ENCODE assay signal across 8 mouse cellular contexts in the genomic region with DNA sequence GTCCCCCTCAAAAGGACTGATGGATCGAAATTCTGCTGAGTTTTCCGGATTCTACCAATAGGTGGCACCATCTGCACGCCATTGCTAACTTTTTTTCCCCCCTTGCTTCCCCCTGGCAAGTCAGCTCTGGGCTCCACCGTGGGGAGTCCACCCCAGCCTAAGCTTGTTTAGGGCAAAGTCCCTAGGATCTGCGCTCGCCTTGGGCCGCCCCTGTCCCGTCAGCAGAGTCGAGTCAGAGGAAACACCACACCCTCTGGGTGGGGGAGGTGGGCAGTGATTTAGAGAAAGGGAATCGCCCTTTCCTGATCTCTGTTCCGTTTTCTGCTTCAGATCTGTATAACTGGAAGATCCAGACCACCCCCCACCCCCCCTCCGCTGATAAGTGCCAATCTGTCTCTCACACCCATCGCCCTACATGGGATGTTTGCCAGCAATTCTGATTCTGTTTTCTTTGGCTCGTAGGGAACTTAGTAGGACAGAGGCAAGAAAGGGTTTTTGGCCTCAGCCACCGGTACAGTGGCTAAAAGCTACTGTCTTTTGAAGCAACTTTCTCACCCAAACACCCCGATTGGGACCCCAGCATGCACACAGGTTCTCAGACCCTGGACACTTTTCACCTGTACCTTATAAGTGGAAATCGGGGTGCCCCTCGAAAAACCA. TPM values are rescaled to one million over a fixed set of nuclear protein-coding genes. Genes with fewer than 3 reads are reported as not detected.
A peak's percentile ranks its signal among the peaks of the same experiment; 100 is the strongest.
DNase-seq lines count a peak whose midpoint lies in the region; ATAC-seq lines count a peak whose summit lies in the region.

No protein-coding gene starts in this region.

- peak overlapping the region; percentile 23 for H3K4me3 ChIP-seq in forebrain, embryonic 16.5 days (replicated peaks; ENCODE audit: low read length)
- H3K4me3 ChIP-seq in hindbrain, embryonic 10.5 days, result peak overlapping the region; percentile 47
- H3K4me3 ChIP-seq in midbrain, embryonic 11.5 days (ENCODE audit: low read depth, low read length), result no peak overlapping the region

- peak overlapping the region; percentile 54 for H3K4me2 ChIP-seq in forebrain, embryonic 16.5 days (ENCODE audit: low read length)
- peak overlapping the region; percentile 41 for H3K4me2 ChIP-seq in midbrain, embryonic 11.5 days

- H3K27ac ChIP-seq in forebrain, embryonic 16.5 days (ENCODE audit: low read length), result no peak overlapping the region
- peak overlapping the region; percentile 50; the same call in 1 of the 2 replicates for H3K27ac ChIP-seq in hindbrain, embryonic 10.5 days
- H3K27ac ChIP-seq in midbrain, embryonic 11.5 days (ENCODE audit: low read depth, low read length), result no peak overlapping the region

- intact Hi-C loops in left cerebral cortex, postnatal 4 days (cut with DNase I), result loop anchor here (5.0 to 10.0 kb wide), 3 partner anchors 719 to 1197 kb away; no protein-coding TSS in a partner anchor

- no peaks in the 10 kb centered on the region for H3K36me3 ChIP-seq in forebrain, embryonic 16.5 days (ENCODE audit: control insufficient read depth, insufficient read depth)
- no peaks in the 10 kb centered on the region for H3K36me3 ChIP-seq in hindbrain, embryonic 10.5 days
- H3K36me3 ChIP-seq in midbrain, embryonic 11.5 days (ENCODE audit: control insufficient read depth, insufficient read depth, low read length), result no peaks in the 10 kb centered on the region

- peak overlapping the region; percentile 24; the same call in 1 of the 2 replicates for H3K9ac ChIP-seq in forebrain, embryonic 16.5 days (replicated peaks; ENCODE audit: low read depth, low read length)
- H3K9ac ChIP-seq in midbrain, embryonic 11.5 days (ENCODE audit: low read length), result peak overlapping the region; percentile 41; the same call in 1 of the 2 replicates

- peaks cover 16% of the 10 kb centered on the region for H3K4me1 ChIP-seq in forebrain, embryonic 16.5 days (replicated peaks; ENCODE audit: control insufficient read depth, insufficient read depth, low read length)
- peaks cover 5% of the 10 kb centered on the region; the same call in 1 of the 2 replicates for H3K4me1 ChIP-seq in hindbrain, embryonic 10.5 days (replicated peaks)
- H3K4me1 ChIP-seq in midbrain, embryonic 11.5 days (ENCODE audit: control insufficient read depth, insufficient read depth, low read length), result no peaks in the 10 kb centered on the region

- peak; percentile 80 for ATAC-seq in forebrain, embryonic 16.5 days
- ATAC-seq in midbrain, embryonic 11.5 days (ENCODE audit: low FRiP score), result peak; percentile 66; the same call in 1 of the 2 replicates

- DNase-seq in cerebellum, adult 18-20 months, result peak; percentile 14 to 55
- DNase-seq in cerebellum, adult 11-12 months, result no peak
- DNase-seq in brain, adult 2 months (ENCODE audit: low read depth, low spot score), result peak; percentile 35
- DNase-seq in hindbrain, embryonic 10.5 days (ENCODE audit: low spot score), result peak; percentile 65
- peak; percentile 74 for DNase-seq in left cerebral cortex, postnatal 4 days
- DNase-seq in midbrain, embryonic 11.5 days (ENCODE audit: low spot score, missing footprints), result peak; percentile 98
- peak; percentile 14 to 53 for DNase-seq in spleen, postnatal 10 days (ENCODE audit: low spot score in 2 of 2)

- 0 out of 2 replicates have a peak, but pooled peaks cover 2% of the 10 kb centered on the region for H3K27me3 ChIP-seq in forebrain, embryonic 16.5 days (replicated peaks; ENCODE audit: control insufficient read depth, insufficient read depth, low read length)
- H3K27me3 ChIP-seq in hindbrain, embryonic 10.5 days (ENCODE audit: insufficient read depth, poor library complexity, severe bottlenecking), result peaks cover 32% of the 10 kb centered on the region
- peaks cover 6% of the 10 kb centered on the region; the same call in 1 of the 2 replicates for H3K27me3 ChIP-seq in midbrain, embryonic 11.5 days (ENCODE audit: control insufficient read depth, insufficient read depth, low read length)

- H3K9me3 ChIP-seq in forebrain, embryonic 16.5 days (ENCODE audit: control insufficient read depth, low read length), result no peaks in the 10 kb centered on the region
- H3K9me3 ChIP-seq in hindbrain, embryonic 10.5 days, result no peaks in the 10 kb centered on the region
- H3K9me3 ChIP-seq in midbrain, embryonic 11.5 days (ENCODE audit: control insufficient read depth, low read length), result no peaks in the 10 kb centered on the region

- 12% methylated on average over 18 of the region's 18 CpGs for WGBS in forebrain, embryonic 16.5 days
- 12% methylated on average over 18 of the region's 18 CpGs for WGBS in hindbrain, embryonic 10.5 days
- 16% methylated on average over 18 of the region's 18 CpGs for WGBS in midbrain, embryonic 11.5 days

RNA-seq across cellular contexts. Expression of a gene that starts 10.2 kb away (rescaled TPM):
- 3.7 and 4.0 TPM in 2 replicates for polyA plus RNA-seq in forebrain, embryonic 16.5 days (2015; fragmentation: Nextera tagmentation; extraction: Ambion mirVana)
- polyA plus RNA-seq in hindbrain, embryonic 10.5 days (2016; fragmentation: Nextera tagmentation; extraction: Ambion mirVana), result 2.7 and 3.6 TPM in 2 replicates
- total RNA-seq in left cerebral cortex, postnatal 4 days (2021), result 10 to 100 TPM; 14.6 to 15.1 TPM
- 2.7 and 3.0 TPM in 2 replicates for polyA plus RNA-seq in midbrain, embryonic 11.5 days (2014; fragmentation: Nextera tagmentation; extraction: Ambion mirVana)
